Mouse (Mus musculus) CH12.LX (cell line): ENCODE measurements at regions not wholly inside any gene's neighbourhood (a gene's known extent, or its start where the extent isn't known, plus 50 kb on each side); places are given as distances from the start of the nearest gene placed in this dataset.

Experiments used
- DNase-seq: peaks from one replicate; pipeline ENCODE4 v3.0.0-alpha.2; 2013; ENCODE audit errors: extremely low read depth
- H3K27ac ChIP-seq: 2 replicates; pipeline ENCODE4 v1.5.1; 2012; ENCODE audit warnings: low read depth, mild to moderate bottlenecking, control low read depth, moderate library complexity; ENCODE audit not compliant: insufficient read depth
- H3K27me3 ChIP-seq: replicated peaks from 2 replicates; pipeline ENCODE3; 2012; ENCODE audit warnings: inconsistent platforms
- H3K36me3 ChIP-seq, 2 experiments: replicated peaks in 1 of 2; 2 replicates each; pipeline versions ENCODE3 to v1.6.1; 2012; ENCODE audit warnings: inconsistent platforms in 1 of 2, low read length in 1 of 2, mild to moderate bottlenecking in 1 of 2, mixed read lengths in 1 of 2, moderate library complexity in 1 of 2; ENCODE audit not compliant: control insufficient read depth in 1 of 2, insufficient read depth in 1 of 2
- H3K4me1 ChIP-seq, 2 experiments: 2 replicates each; pipeline ENCODE4 v1.6.1; 2012; ENCODE audit warnings: inconsistent platforms in 1 of 2, moderate library complexity in 1 of 2; ENCODE audit not compliant: insufficient read depth in 2 of 2, control insufficient read depth in 1 of 2
- H3K4me2 ChIP-seq: 2 replicates; pipeline ENCODE4 v1.6.1; 2012; ENCODE audit warnings: low read depth, mild to moderate bottlenecking, control low read depth; ENCODE audit not compliant: poor library complexity, insufficient read depth, severe bottlenecking
- H3K4me3 ChIP-seq, 3 experiments: fragments of 150-350 bp in 1 of 3; sonication (generic) in 1 of 3; replicated peaks in 1 of 3; 2 replicates each; pipeline versions ENCODE3 to v1.5.1; 2011 to 2012; ENCODE audit warnings: low read depth in 2 of 3, low read length in 2 of 3, mild to moderate bottlenecking in 2 of 3, moderate library complexity in 2 of 3, control low read depth in 1 of 3, improper control_type of control experiment in 1 of 3, inconsistent platforms in 1 of 3, mixed read lengths in 1 of 3; ENCODE audit not compliant: poor library complexity in 1 of 3
- H3K79me2 ChIP-seq: replicated peaks from 2 replicates; pipeline ENCODE4 v1.6.1; 2012; ENCODE audit warnings: mild to moderate bottlenecking, moderate library complexity; ENCODE audit not compliant: control insufficient read depth, poor library complexity, insufficient read depth, severe bottlenecking; ENCODE audit errors: extremely low read depth
- H3K9ac ChIP-seq: 2 replicates; pipeline ENCODE4 v1.6.1; 2012; ENCODE audit warnings: low read depth, mild to moderate bottlenecking, control low read depth, moderate library complexity; ENCODE audit not compliant: insufficient read depth
- H3K9me3 ChIP-seq: replicated peaks from 2 replicates; pipeline ENCODE3; 2012; ENCODE audit warnings: low read length, inconsistent platforms, mixed read lengths
- BHLHE40 ChIP-seq: IDR thresholded peaks from 2 replicates; pipeline ENCODE4 v1.6.1; 2011; ENCODE audit warnings: mild to moderate bottlenecking, low read depth, low read length, improper control_type of control experiment
- CHD1 ChIP-seq: IDR thresholded peaks from 2 replicates; pipeline ENCODE4 v1.6.1; 2012; ENCODE audit warnings: low read depth, low read length, improper control_type of control experiment, inconsistent platforms
- CHD2 ChIP-seq: IDR thresholded peaks from 2 replicates; pipeline ENCODE4 v1.6.1; 2011; ENCODE audit warnings: low read length, improper control_type of control experiment
- E2F4 ChIP-seq: IDR thresholded peaks from 2 replicates; pipeline ENCODE4 v1.6.1; 2011; ENCODE audit warnings: low read depth, low read length, improper control_type of control experiment; ENCODE audit not compliant: insufficient replicate concordance
- ELF1 ChIP-seq: IDR thresholded peaks from 2 replicates; pipeline ENCODE4 v1.6.1; 2014; ENCODE audit warnings: low read depth, mild to moderate bottlenecking, inconsistent platforms, low read length, improper control_type of control experiment
- EP300 ChIP-seq: IDR thresholded peaks from 2 replicates; pipeline ENCODE4 v1.6.1; 2011; ENCODE audit warnings: low read length, improper control_type of control experiment
- KAT2A ChIP-seq: IDR thresholded peaks from 2 replicates; pipeline ENCODE4 v1.6.1; 2012; ENCODE audit warnings: low read length, improper control_type of control experiment, inconsistent platforms; ENCODE audit not compliant: insufficient replicate concordance
- MAX ChIP-seq: IDR thresholded peaks from 2 replicates; pipeline ENCODE4 v1.6.1; 2011; ENCODE audit warnings: low read length, improper control_type of control experiment
- MEF2A ChIP-seq: IDR thresholded peaks from 2 replicates; pipeline ENCODE4 v1.6.1; 2014; ENCODE audit warnings: low read depth, mild to moderate bottlenecking, inconsistent platforms, low read length, improper control_type of control experiment, borderline replicate concordance
- MYC ChIP-seq: IDR thresholded peaks from 2 replicates; pipeline ENCODE4 v1.6.1; 2011; ENCODE audit warnings: low read depth, mild to moderate bottlenecking, improper control_type of control experiment, low read length
- PAX5 ChIP-seq: IDR thresholded peaks from 2 replicates; pipeline ENCODE4 v1.6.1; 2012; ENCODE audit warnings: low read length, inconsistent platforms, mixed read lengths
- POLR2AphosphoS2 ChIP-seq: IDR thresholded peaks from 2 replicates; pipeline ENCODE4 v1.6.1; 2011; ENCODE audit warnings: low read depth, low read length, improper control_type of control experiment
- RCOR1 ChIP-seq: conservative IDR thresholded peaks from 2 replicates; pipeline ENCODE4 v1.6.1; 2012; ENCODE audit warnings: low read depth, mild to moderate bottlenecking, inconsistent platforms, low read length, improper control_type of control experiment
- SIN3A ChIP-seq: IDR thresholded peaks from 2 replicates; pipeline ENCODE4 v1.6.1; 2012; ENCODE audit warnings: low read length, improper control_type of control experiment, inconsistent platforms
- TBP ChIP-seq: conservative IDR thresholded peaks from 2 replicates; pipeline ENCODE4 v1.6.1; 2011; ENCODE audit warnings: low read depth, low read length, improper control_type of control experiment
- USF1 ChIP-seq: IDR thresholded peaks from 2 replicates; pipeline ENCODE4 v1.6.1; 2014; ENCODE audit warnings: low read depth, mild to moderate bottlenecking, inconsistent platforms, low read length, improper control_type of control experiment
- ZKSCAN1 ChIP-seq: IDR thresholded peaks from 2 replicates; pipeline ENCODE4 v1.6.1; 2012; ENCODE audit warnings: low read depth, inconsistent platforms, low read length, improper control_type of control experiment, borderline replicate concordance
- ZNF384 ChIP-seq: IDR thresholded peaks from 2 replicates; pipeline ENCODE4 v1.6.1; 2012; ENCODE audit warnings: low read depth, low read length, improper control_type of control experiment, inconsistent platforms
- dilution Hi-C: fragments of 300-500 bp; cut with MboI; formaldehyde crosslinking; loops from 2 replicates; pipeline ENCODE4 v1.14.3; 2020; ENCODE audit warnings: low sequenced_read_pairs; ENCODE audit not compliant: extremely low pct_unique_long_range_greater_than_20kb, extremely low pct_ligation_motif_present
- in situ Hi-C: fragments of 300-500 bp; cut with MboI; formaldehyde crosslinking; loops from 3 replicates; pipeline ENCODE4 v1.14.3; 2019; ENCODE audit warnings: low sequenced_read_pairs, low pct_ligation_motif_present, low pct_unique_long_range_greater_than_20kb, mixed read lengths

DNA sequence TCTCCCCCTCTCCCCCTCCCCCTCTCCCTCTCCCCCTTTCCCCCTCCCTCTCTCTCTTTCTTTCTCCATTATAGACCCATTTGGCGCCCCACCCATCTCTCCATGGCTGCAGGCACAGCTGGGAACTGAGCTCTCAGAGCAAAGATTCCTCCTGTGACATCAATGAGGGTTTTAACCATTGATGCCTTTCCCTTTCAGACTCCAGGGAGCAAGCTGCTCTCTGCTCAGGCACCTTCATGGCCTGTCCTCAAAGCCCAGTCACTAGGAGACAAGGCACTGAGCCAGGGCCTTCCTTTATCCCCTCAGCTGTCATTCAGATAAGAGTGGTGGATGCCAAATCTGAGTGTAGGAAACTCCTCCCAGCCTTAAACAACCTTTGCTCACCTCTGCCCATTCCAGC lies 56.8 kb upstream of the Gm45716 start:
- no peaks in the 10 kb centered on the region for H3K27me3 ChIP-seq
- TF ChIP-seq BHLHE40 (no peak), SIN3A (no peak)
- in situ Hi-C loops (no loop called here), dilution Hi-C loops (no loop called here)
- H3K4me3 ChIP-seq: no peak overlapping the region
- H3K36me3 ChIP-seq: no peaks in the 10 kb centered on the region
- no peak overlapping the region for H3K4me2 ChIP-seq
- H3K9me3 ChIP-seq: peaks cover 4% of the 10 kb centered on the region
- no peak overlapping the region for H3K27ac ChIP-seq
- H3K9ac ChIP-seq: no peak overlapping the region
- H3K79me2 ChIP-seq: no peaks in the 10 kb centered on the region
- no peak for DNase-seq
- no peaks in the 10 kb centered on the region for H3K4me1 ChIP-seq

DNA sequence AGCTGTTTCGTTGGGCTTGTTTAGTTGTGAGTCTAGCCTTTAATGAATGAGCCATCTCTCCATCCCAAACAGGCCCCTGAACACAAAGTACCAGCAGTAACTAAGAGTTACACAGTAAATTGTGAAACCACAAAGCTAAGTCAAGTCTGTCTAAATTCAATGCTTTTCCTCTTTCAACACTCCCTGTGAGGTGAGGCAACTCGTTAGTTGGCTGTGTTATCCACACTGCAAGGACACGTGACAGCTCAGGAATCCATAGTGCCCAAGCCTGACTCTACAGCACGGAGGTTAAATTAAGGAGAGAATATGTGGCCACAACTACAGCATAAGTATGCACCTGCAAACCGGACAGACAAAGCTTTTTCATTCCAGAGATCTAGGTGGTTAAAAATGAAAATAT lies 54.9 kb upstream of the Gm45716 start:
- Histone ChIP-seq H3K79me2 (no peaks in the 10 kb centered on the region), H3K4me1 (no peaks in the 10 kb centered on the region), H3K4me2 (no peak overlapping the region), H3K27me3 (no peaks in the 10 kb centered on the region), H3K4me3 (no peak overlapping the region), H3K36me3 (no peaks in the 10 kb centered on the region), H3K9me3 (peaks cover 5% of the 10 kb centered on the region), H3K27ac (no peak overlapping the region), H3K9ac (no peak overlapping the region)
- TF ChIP-seq E2F4 (no peak), MYC (no peak), ZKSCAN1 (no peak), MAX (no peak), CHD1 (no peak), KAT2A (no peak), PAX5 (no peak), USF1 (no peak), RCOR1 (no peak), ELF1 (no peak), EP300 (no peak), POLR2AphosphoS2 (no peak), CHD2 (no peak), ZNF384 (no peak), TBP (no peak), MEF2A (no peak)
- dilution Hi-C loops (no loop called here), in situ Hi-C loops (no loop called here)
- no peak for DNase-seq
